Mouse (Mus musculus) midbrain, embryonic 15.5 days (tissue): ENCODE measurements around the gene Tmed2. TPM values are rescaled to one million over a fixed set of nuclear protein-coding genes. Genes with fewer than 3 reads are reported as not detected.
"Not testable (repeated sequence)": the region's sequence is repeated elsewhere in the genome, so short reads cannot be mapped to it uniquely, and the experiment has no call there.

ENCODE experiments used
- ATAC-seq: fragments of 200-750 bp; cut with Nextera tagmentation; replicated peaks from 2 replicates; pipeline ENCODE4 v1.8.0; 2017; ENCODE audit warnings: moderate TSS enrichment
- H3K27ac ChIP-seq: fragments of 300-500 bp; sonication (generic); 2 replicates; pipeline ENCODE4 v1.5.1; 2015; ENCODE audit warnings: mild to moderate bottlenecking, inconsistent platforms
- H3K27me3 ChIP-seq: fragments of 300-500 bp; sonication (generic); replicated peaks from 2 replicates; pipeline ENCODE4 v1.6.1; 2015; ENCODE audit warnings: inconsistent platforms
- H3K36me3 ChIP-seq: fragments of 300-500 bp; sonication (generic); replicated peaks from 2 replicates; pipeline ENCODE4 v1.6.1; 2015; ENCODE audit warnings: inconsistent platforms
- H3K4me1 ChIP-seq: fragments of 300-500 bp; sonication (generic); 2 replicates; pipeline ENCODE4 v1.6.1; 2015; ENCODE audit warnings: inconsistent platforms
- H3K4me2 ChIP-seq: fragments of 300-500 bp; sonication (generic); 2 replicates; pipeline ENCODE4 v1.6.1; 2015; ENCODE audit warnings: inconsistent platforms, mild to moderate bottlenecking, moderate library complexity
- H3K4me3 ChIP-seq: fragments of 300-500 bp; sonication (generic); 2 replicates; pipeline ENCODE4 v1.5.1; 2015; ENCODE audit warnings: mild to moderate bottlenecking, inconsistent platforms
- H3K9ac ChIP-seq: fragments of 300-500 bp; sonication (generic); 2 replicates; pipeline ENCODE4 v1.6.1; 2015; ENCODE audit warnings: mild to moderate bottlenecking, inconsistent platforms
- H3K9me3 ChIP-seq: fragments of 300-500 bp; sonication (generic); 2 replicates; pipeline ENCODE4 v1.6.1; 2016; ENCODE audit warnings: inconsistent platforms
- WGBS: fragments of 180-500 bp; shearing (Covaris S2); methylation state at CpG from one replicate; pipeline ENCODE4 v1.1.7; 2015; ENCODE audit warnings: mixed read lengths; 5-methylcytosine and 5-hydroxymethylcytosine counted together
- polyA plus RNA-seq: library from polyadenylated mRNA; unstranded; fragments of >200 nt; fragmentation: Nextera tagmentation; extraction: Ambion mirVana; gene quantifications from 2 replicates; pipeline ENCODE4 v1.2.1, GENCODE M21; 2015

The Tmed2 gene
- polyA plus RNA-seq, 1 experiment from 2014 or later = 332 TPM

DNA sequence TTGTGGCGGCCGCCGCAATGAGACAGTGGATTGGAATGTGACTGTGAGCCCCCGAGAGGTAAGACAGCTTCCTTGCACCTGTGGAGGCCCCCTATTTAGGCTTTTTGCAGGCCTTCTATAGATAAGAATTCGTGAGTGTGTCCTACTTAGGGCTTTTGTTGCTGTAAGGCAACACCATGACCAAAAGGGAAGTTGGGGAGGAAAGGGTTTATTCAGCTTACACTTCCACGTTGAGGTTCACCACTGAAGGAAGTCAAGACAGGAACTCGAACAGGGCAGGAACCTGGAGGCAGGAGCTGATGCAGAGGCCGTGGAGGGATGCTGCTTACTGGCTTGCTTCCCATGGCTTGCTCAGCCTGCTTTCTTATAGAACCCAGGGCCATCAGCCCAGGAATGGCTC is 59.2 kb downstream of the Tmed2 start:
- H3K4me3 ChIP-seq = peak overlapping the region; percentile 91; the same call in 1 of the 2 replicates

More for the DNA sequence above, 59.2 kb downstream of the Tmed2 start:
- Histone ChIP-seq H3K4me2 (peak overlapping the region; percentile 98), H3K4me1 (peaks cover 19% of the 10 kb centered on the region), H3K36me3 (peaks cover 14% of the 10 kb centered on the region)
- not testable (repeated sequence) for ATAC-seq, H3K27ac ChIP-seq, H3K9ac ChIP-seq, H3K27me3 ChIP-seq, H3K9me3 ChIP-seq
- WGBS = 68% methylated on average over 8 of the region's 8 CpGs

Other genes starting within 250 kb of the Tmed2 start
- gene Mphosph9, start 212.7 kb upstream of the Tmed2 start, polyA plus RNA-seq = 14.2 and 14.8 TPM in 2 replicates
- gene 2810006K23Rik, start 212.6 kb upstream of the Tmed2 start, polyA plus RNA-seq = 13.6 and 14.6 TPM in 2 replicates
- gene Cdk2ap1, start 177.6 kb upstream of the Tmed2 start, polyA plus RNA-seq = 89.3 and 127 TPM in 2 replicates
- gene Sbno1, start 114.7 kb upstream of the Tmed2 start, polyA plus RNA-seq = 98.6 and 102 TPM in 2 replicates
- 36.4 and 49.1 TPM in 2 replicates for gene Kmt5a, start 100.8 kb upstream of the Tmed2 start, polyA plus RNA-seq
- gene Rilpl2, start 62.3 kb upstream of the Tmed2 start, polyA plus RNA-seq = 24.7 and 25.2 TPM in 2 replicates
- gene Snrnp35, start 57.6 kb upstream of the Tmed2 start, polyA plus RNA-seq = 18.9 and 19.1 TPM in 2 replicates
- 11.8 and 14.3 TPM in 2 replicates for gene Rilpl1, start 9.3 kb upstream of the Tmed2 start, polyA plus RNA-seq
- 26.7 and 30.5 TPM in 2 replicates for gene Ddx55, start 12.2 kb downstream of the Tmed2 start, polyA plus RNA-seq
- 62.6 and 63.4 TPM in 2 replicates for gene Eif2b1, start 38.4 kb downstream of the Tmed2 start, polyA plus RNA-seq
- 45.1 and 48.1 TPM in 2 replicates for gene Gtf2h3, start 38.4 kb downstream of the Tmed2 start, polyA plus RNA-seq
- 40.0 and 44.4 TPM in 2 replicates for gene Atp6v0a2, start 87.9 kb downstream of the Tmed2 start, polyA plus RNA-seq
- 0.12 and 0.13 TPM in 2 replicates for gene Dnah10, start 184.4 kb downstream of the Tmed2 start, polyA plus RNA-seq